Mouse (Mus musculus) liver, embryonic 11.5 days (tissue): Measurements from ENCODE around the gene Crygn. TPM values are rescaled to one million over a fixed set of nuclear protein-coding genes. Genes with fewer than 3 reads are reported as not detected.

Experiments used
- ATAC-seq: fragments of 200-750 bp; cut with Nextera tagmentation; replicated peaks from 2 replicates; pipeline ENCODE4 v1.8.0; 2017; ENCODE audit warnings: moderate number of reproducible peaks, mild to moderate bottlenecking, moderate TSS enrichment, moderate library complexity; ENCODE audit not compliant: low FRiP score
- DNase-seq: peaks from one replicate; pipeline ENCODE4 v3.0.0-alpha.2; 2017; ENCODE audit warnings: low spot score
- H3K27ac ChIP-seq: fragments of 300-500 bp; sonication (generic); 2 replicates; pipeline ENCODE4 v1.5.1; 2014; ENCODE audit warnings: mild to moderate bottlenecking, low read depth, low read length, control low read depth
- H3K27me3 ChIP-seq: fragments of 300-500 bp; sonication (generic); replicated peaks from 2 replicates; pipeline ENCODE4 v1.6.1; 2014; ENCODE audit warnings: low read length, mixed read lengths; ENCODE audit not compliant: control insufficient read depth, insufficient read depth
- H3K36me3 ChIP-seq: fragments of 300-500 bp; sonication (generic); 2 replicates; pipeline ENCODE4 v1.6.1; 2014; ENCODE audit warnings: mild to moderate bottlenecking, low read length, moderate library complexity, mixed read lengths; ENCODE audit not compliant: control insufficient read depth, insufficient read depth
- H3K4me1 ChIP-seq: fragments of 300-500 bp; sonication (generic); replicated peaks from 2 replicates; pipeline ENCODE4 v1.6.1; 2014; ENCODE audit warnings: low read length, mixed read lengths; ENCODE audit not compliant: control insufficient read depth, insufficient read depth
- H3K4me2 ChIP-seq: fragments of 300-500 bp; sonication (generic); 2 replicates; pipeline ENCODE4 v1.6.1; 2014; ENCODE audit warnings: mild to moderate bottlenecking, control low read depth, moderate library complexity
- H3K4me3 ChIP-seq: fragments of 300-500 bp; sonication (generic); 2 replicates; pipeline ENCODE4 v1.5.1; 2014; ENCODE audit warnings: low read depth, low read length, control low read depth
- H3K9ac ChIP-seq: fragments of 300-500 bp; sonication (generic); 2 replicates; pipeline ENCODE4 v1.6.1; 2014; ENCODE audit warnings: low read depth, low read length, control low read depth
- H3K9me3 ChIP-seq: fragments of 300-500 bp; sonication (generic); 2 replicates; pipeline ENCODE4 v1.6.1; 2016; ENCODE audit warnings: low read length, inconsistent platforms, mixed read lengths; ENCODE audit not compliant: control insufficient read depth
- WGBS: fragments of 180-500 bp; shearing (Covaris S2); extraction: QIAGEN DNeasy Blood & Tissue Kit; methylation state at CpG from one replicate; pipeline ENCODE4 v1.1.7; 2014; 5-methylcytosine and 5-hydroxymethylcytosine counted together
- polyA plus RNA-seq: library from polyadenylated mRNA; unstranded; fragments of >200 nt; fragmentation: Nextera tagmentation; extraction: Ambion mirVana; gene quantifications from 2 replicates; pipeline ENCODE4 v1.2.1, GENCODE M21; 2014

Gene Crygn
- polyA plus RNA-seq, 1 experiment from 2014 or later, result not detected

DNA sequence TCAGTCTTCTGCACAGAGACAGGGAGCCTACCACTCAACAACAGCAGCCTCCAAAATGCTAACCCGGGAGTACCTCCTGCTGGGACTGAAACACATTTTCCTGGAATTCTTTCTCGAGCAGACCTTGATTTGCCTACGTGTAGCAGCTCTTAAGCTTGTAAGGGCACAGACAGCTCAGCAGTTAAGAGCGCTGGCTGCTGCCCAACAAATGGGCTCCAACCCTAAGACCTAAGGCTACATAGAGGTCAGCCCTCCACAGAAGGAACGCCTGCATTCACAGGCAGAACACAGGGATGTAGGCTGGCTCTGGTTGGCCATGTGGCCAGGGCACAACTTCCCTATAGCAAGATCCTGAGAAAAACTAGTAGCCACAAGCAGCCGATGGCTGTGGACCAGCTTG, 31.9 kb downstream of the Crygn start:
- no peak overlapping the region for H3K27ac ChIP-seq
- 64% methylated on average over 6 of the region's 6 CpGs for WGBS
- H3K4me2 ChIP-seq, result no peak overlapping the region
- peaks cover 29% of the 10 kb centered on the region for H3K27me3 ChIP-seq
- H3K4me3 ChIP-seq, result no peak overlapping the region
- no peaks in the 10 kb centered on the region for H3K36me3 ChIP-seq
- no peak for DNase-seq
- no peaks in the 10 kb centered on the region for H3K9me3 ChIP-seq
- H3K4me1 ChIP-seq, result peaks cover 20% of the 10 kb centered on the region
- ATAC-seq, result no peak
- no peak overlapping the region for H3K9ac ChIP-seq

DNA sequence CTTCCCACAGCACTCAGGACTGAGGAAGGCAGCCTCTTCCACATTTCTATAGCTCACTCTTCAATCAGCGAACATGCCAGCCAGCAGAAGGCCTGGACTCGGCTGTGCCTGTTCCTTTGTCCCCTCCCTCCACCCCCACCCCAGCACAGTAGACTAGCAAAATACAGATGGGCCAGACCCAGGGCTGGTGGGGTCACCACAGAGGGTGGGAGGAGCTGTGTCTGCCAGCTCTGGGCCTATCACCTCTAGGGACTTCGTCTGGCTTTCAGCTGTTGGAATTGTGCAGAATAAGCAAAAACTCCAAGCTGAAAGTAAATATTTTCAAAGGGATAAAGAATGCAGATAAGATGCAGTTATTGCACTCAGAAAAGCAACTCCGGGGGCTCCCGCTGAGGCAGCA, 33.0 kb downstream of the Crygn start:
- DNase-seq (no peak), ATAC-seq (no peak)
- H3K27ac ChIP-seq, result peak overlapping the region; percentile 13; the same call in 1 of the 2 replicates
- no peaks in the 10 kb centered on the region for H3K36me3 ChIP-seq
- no peak overlapping the region for H3K4me3 ChIP-seq
- H3K4me1 ChIP-seq, result peaks cover 15% of the 10 kb centered on the region
- H3K9me3 ChIP-seq, result no peaks in the 10 kb centered on the region
- WGBS, result 49% methylated on average over 5 of the region's 5 CpGs
- no peak overlapping the region for H3K4me2 ChIP-seq
- no peak overlapping the region for H3K9ac ChIP-seq
- H3K27me3 ChIP-seq, result peaks cover 18% of the 10 kb centered on the region

DNA sequence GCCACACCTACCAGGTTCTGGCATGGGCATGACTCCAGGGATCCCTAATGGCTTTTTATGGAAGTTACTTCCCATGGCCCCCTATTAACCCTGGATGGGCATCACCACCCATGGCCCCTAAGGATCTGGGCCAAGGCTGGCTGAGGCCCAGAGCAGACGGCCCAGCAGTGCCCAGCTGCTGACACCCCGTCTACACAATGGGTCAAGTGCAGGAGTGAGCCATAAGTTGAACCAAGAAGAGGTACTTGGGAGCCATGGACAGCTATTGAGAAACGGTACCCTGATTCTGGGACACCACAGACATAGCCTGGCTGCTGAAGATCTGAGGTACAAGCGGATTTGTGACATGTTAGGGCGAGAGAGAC, 33.6 kb downstream of the Crygn start:
- peak overlapping the region; percentile 13; the same call in 1 of the 2 replicates for H3K27ac ChIP-seq
- H3K9me3 ChIP-seq, result no peaks in the 10 kb centered on the region
- H3K4me1 ChIP-seq, result peaks cover 9% of the 10 kb centered on the region
- H3K4me2 ChIP-seq, result no peak overlapping the region
- 78% methylated on average over 5 of the region's 5 CpGs for WGBS
- ATAC-seq (no peak), DNase-seq (no peak)
- no peak overlapping the region for H3K9ac ChIP-seq
- H3K4me3 ChIP-seq, result no peak overlapping the region
- H3K36me3 ChIP-seq, result no peaks in the 10 kb centered on the region
- peaks cover 13% of the 10 kb centered on the region for H3K27me3 ChIP-seq

DNA sequence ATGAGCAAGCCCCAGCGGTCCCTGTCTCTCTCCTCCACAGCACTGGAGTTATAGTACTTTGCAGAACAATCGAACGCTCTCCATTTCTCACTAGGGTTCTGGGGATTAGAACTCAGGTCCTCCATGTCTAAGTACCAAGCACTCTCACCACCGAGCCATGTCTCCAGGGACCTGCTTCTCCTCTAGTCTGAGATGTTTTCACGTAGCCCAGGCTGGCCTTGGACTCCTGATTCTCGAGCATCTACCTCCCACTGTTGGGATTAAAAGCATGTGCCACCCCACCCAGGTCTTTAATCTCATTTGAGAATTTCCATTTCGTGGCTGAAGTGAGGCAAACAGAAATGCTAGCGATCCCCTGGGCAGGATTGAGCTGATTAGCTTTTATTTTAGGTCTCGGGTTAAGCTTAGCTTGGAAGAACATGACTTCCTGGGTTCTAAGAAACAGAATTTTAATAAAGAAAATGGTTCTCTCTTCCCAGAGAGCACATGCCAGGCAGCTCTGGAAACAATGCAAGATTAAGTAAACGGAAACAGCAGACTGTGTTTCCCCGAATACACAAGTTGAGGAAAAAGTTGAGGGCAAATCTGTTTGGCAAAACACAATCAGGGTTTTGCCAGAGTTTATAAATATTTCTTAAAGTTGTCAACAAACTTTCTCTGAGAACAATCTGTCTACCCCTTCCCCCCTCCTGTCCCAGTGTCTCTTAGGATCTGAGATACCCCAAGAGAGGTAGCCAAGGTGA, 34.1 kb downstream of the Crygn start:
- H3K27me3 ChIP-seq, result peaks cover 7% of the 10 kb centered on the region
- no peaks in the 10 kb centered on the region for H3K9me3 ChIP-seq
- no peaks in the 10 kb centered on the region for H3K36me3 ChIP-seq
- H3K9ac ChIP-seq, result peak overlapping the region; percentile 9; the same call in 1 of the 2 replicates
- ATAC-seq, result no peak
- H3K27ac ChIP-seq, result no peak overlapping the region
- H3K4me2 ChIP-seq, result no peak overlapping the region
- WGBS, result 73% methylated on average over 11 of the region's 11 CpGs
- H3K4me3 ChIP-seq, result no peak overlapping the region
- H3K4me1 ChIP-seq, result peaks cover 9% of the 10 kb centered on the region
- DNase-seq, result no peak

DNA sequence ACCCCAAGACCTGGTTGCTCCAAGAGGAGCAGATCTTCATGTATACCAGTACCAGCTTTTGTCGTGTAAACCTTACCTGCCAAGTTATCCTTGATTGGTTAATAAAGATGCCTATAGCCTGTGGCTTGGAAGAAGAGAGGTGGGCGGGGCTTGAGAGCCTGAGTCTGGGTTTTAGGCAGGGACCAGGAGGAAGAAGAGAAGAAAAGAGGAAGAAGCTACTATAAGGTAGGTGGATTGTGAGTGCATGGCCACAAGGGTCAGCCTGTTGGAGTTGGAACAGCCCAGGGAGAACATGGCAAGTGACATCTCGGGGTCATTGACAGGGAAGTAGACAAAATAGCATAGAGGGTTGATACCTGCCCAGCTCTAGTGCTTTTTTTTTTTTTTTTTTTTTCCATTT, 38.0 kb downstream of the Crygn start:
- Histone ChIP-seq H3K27me3 (no peaks in the 10 kb centered on the region), H3K36me3 (peaks cover 2% of the 10 kb centered on the region; the same call in 1 of the 2 replicates), H3K27ac (no peak overlapping the region), H3K9ac (no peak overlapping the region), H3K4me3 (no peak overlapping the region), H3K9me3 (no peaks in the 10 kb centered on the region), H3K4me2 (no peak overlapping the region), H3K4me1 (peaks cover 9% of the 10 kb centered on the region)
- WGBS, result 71% methylated on average over 3 of the region's 3 CpGs
- ATAC-seq, result no peak
- no peak for DNase-seq

DNA sequence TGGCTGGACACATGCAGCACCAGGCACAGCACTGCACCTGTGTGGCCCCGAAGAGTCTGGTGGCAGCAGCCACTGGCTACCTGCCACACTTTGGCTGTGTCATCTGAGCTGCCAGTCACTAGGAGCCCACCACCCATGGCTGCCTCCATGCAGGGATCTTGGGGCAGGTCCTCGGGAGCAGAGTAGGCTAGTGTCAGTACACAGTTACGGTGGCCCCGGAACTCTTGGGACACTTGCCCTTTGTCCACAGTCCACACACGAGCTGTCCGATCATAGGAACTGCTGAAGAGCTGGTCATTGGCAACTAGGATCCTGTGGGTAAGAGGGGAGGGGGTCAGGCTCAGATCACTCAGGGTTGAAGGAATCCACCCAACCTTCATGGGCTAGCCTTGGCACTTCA, 39.7 kb downstream of the Crygn start:
- no peak overlapping the region for H3K4me3 ChIP-seq
- no peaks in the 10 kb centered on the region for H3K9me3 ChIP-seq
- DNase-seq, result no peak

DNA sequence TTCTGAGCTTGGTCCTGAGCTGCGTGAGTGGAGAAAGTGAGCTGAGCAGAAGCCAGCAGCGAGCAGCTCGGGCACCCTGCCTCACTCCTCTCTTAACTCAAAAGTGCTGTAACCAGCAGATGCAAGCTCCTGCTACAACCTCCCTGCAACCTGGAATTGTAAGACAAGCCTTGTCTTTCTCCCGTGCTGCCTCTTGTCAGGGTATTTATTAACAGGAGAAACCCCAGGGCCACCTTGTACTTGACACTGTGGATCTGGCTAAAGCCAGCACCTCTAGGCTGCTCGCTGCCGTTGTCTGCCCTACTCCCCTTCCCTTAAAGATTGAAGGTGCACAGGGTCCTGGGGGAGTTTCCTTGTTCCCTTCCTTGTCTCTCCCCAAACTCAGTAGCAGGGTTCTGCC, 43.8 kb downstream of the Crygn start:
- H3K9ac ChIP-seq, result no peak overlapping the region
- ATAC-seq (no peak), DNase-seq (no peak)
- H3K36me3 ChIP-seq, result peaks cover 28% of the 10 kb centered on the region
- peaks cover 5% of the 10 kb centered on the region; the same call in 1 of the 2 replicates for H3K4me1 ChIP-seq
- no peaks in the 10 kb centered on the region for H3K27me3 ChIP-seq
- H3K9me3 ChIP-seq, result peaks cover 3% of the 10 kb centered on the region; the same call in 1 of the 2 replicates
- 77% methylated on average over 6 of the region's 6 CpGs for WGBS
- no peak overlapping the region for H3K4me2 ChIP-seq
- H3K27ac ChIP-seq, result no peak overlapping the region
- H3K4me3 ChIP-seq, result no peak overlapping the region

More for the DNA sequence above, 39.7 kb downstream of the Crygn start:
- H3K4me1 ChIP-seq, result peaks cover 2% of the 10 kb centered on the region; the same call in 1 of the 2 replicates
- peaks cover 2% of the 10 kb centered on the region; the same call in 1 of the 2 replicates for H3K36me3 ChIP-seq
- WGBS, result 82% methylated on average over 6 of the region's 6 CpGs
- H3K9ac ChIP-seq, result no peak overlapping the region
- H3K4me2 ChIP-seq, result no peak overlapping the region
- no peak for ATAC-seq
- H3K27me3 ChIP-seq, result no peaks in the 10 kb centered on the region
- no peak overlapping the region for H3K27ac ChIP-seq

DNA sequence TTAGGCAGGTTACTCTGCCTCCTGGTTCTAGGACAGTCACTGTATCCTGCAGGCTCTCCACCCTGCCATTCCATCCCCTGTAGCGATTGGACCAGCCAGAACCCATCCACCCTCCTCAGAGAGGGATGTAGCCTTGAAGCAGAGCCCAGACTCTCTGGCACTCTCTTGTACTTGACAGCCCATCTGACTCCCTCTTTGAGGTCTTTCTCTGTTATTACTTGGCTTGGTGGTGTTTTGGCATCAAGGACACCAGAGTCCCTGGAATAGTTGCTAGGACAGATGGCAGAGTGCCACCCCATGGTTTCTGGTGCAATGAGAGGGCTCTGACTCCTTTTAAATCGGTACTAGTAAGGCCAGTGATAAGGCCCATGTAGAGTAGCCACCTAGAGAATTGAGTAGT, 44.6 kb downstream of the Crygn start:
- ATAC-seq (no peak), DNase-seq (no peak)
- H3K9me3 ChIP-seq, result peaks cover 3% of the 10 kb centered on the region; the same call in 1 of the 2 replicates
- H3K4me2 ChIP-seq, result no peak overlapping the region
- no peak overlapping the region for H3K9ac ChIP-seq
- 79% methylated on average over 2 of the region's 2 CpGs for WGBS
- no peak overlapping the region for H3K27ac ChIP-seq
- peaks cover 30% of the 10 kb centered on the region for H3K36me3 ChIP-seq
- no peak overlapping the region for H3K4me3 ChIP-seq
- H3K27me3 ChIP-seq, result no peaks in the 10 kb centered on the region
- H3K4me1 ChIP-seq, result peaks cover 5% of the 10 kb centered on the region; the same call in 1 of the 2 replicates

DNA sequence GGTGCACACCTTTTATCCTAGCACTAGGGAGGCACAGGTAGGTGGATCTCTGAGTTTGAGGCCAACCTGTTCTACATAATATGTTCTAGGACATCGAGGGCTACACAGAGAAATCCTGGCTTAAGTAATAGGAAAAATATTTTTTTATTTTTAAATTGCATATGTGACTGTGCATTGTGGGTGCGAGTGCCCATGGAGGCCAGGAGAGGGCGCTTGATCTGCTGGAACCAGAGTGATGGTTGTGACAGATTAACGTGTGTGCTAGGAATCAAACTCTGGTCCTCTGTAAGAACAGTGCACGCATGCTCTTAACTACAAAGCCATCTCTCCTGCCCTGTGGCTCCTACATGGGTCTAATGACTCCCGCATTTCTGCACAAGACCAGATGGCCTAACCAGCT, 46.2 kb downstream of the Crygn start:
- ATAC-seq (no peak), DNase-seq (no peak)
- H3K9me3 ChIP-seq, result peaks cover 3% of the 10 kb centered on the region; the same call in 1 of the 2 replicates
- H3K4me3 ChIP-seq, result no peak overlapping the region
- no peak overlapping the region for H3K27ac ChIP-seq
- 90% methylated on average over 6 of the region's 6 CpGs for WGBS
- peaks cover 3% of the 10 kb centered on the region; the same call in 1 of the 2 replicates for H3K4me1 ChIP-seq
- peaks cover 33% of the 10 kb centered on the region for H3K36me3 ChIP-seq
- H3K4me2 ChIP-seq, result no peak overlapping the region
- no peaks in the 10 kb centered on the region for H3K27me3 ChIP-seq
- no peak overlapping the region for H3K9ac ChIP-seq
